Mouse (Mus musculus): Measurements from ENCODE around the gene Acot7. TPM values are rescaled to one million over a fixed set of nuclear protein-coding genes. Genes with fewer than 3 reads are reported as not detected.
A peak's percentile ranks its signal among the peaks of the same experiment; 100 is the strongest.

Acot7 gene
- total and polyA plus RNA-seq, 2 experiments from 2014 or later, result 259 to 510 TPM

GRCm38 (mm10) chr4:152274681-152275131 lies 96.8 kb downstream of the Acot7 start:
- TF ChIP-seq CTCF (IDR thresholded peaks at IDR 0.05), result no peak
- Histone ChIP-seq H3K4me2 (ENCODE audit: low read depth, low read length, poor library complexity, severe bottlenecking) (peak overlapping the region; percentile 86), H3K9ac (replicated peaks; ENCODE audit: low read length, poor library complexity, severe bottlenecking) (peak overlapping the region; percentile 79), H3K4me3 (ENCODE audit: low read depth, low read length) (peak overlapping the region; percentile 75), H3K4me1 (ENCODE audit: insufficient read depth, low read length) (peaks cover 10% of the 10 kb centered on the region; the same call in 1 of the 2 replicates), H3K9me3 (ENCODE audit: low read length) (no peaks in the 10 kb centered on the region), H3K27me3 (ENCODE audit: insufficient read depth, low read length) (peaks cover 5% of the 10 kb centered on the region; the same call in 1 of the 2 replicates), H3K27ac (ENCODE audit: low read depth, low read length) (peak overlapping the region; percentile 71), H3K36me3 (ENCODE audit: insufficient read depth, low read length) (peaks cover 13% of the 10 kb centered on the region)
- ATAC-seq (ENCODE audit: low FRiP score), result peak; percentile 42; the same call in 1 of the 2 replicates
- DNase-seq (ENCODE audit: low spot score), result peak; percentile 63
- 4% methylated on average over 20 of the region's 20 CpGs for WGBS

GRCm38 (mm10) chr4:152276389-152277347 lies 98.7 kb downstream of the Acot7 start:
- H3K4me3 ChIP-seq (ENCODE audit: low read depth, low read length), result no peak overlapping the region
- peaks cover 24% of the 10 kb centered on the region for H3K36me3 ChIP-seq (ENCODE audit: insufficient read depth, low read length)
- peaks cover 10% of the 10 kb centered on the region; the same call in 1 of the 2 replicates for H3K4me1 ChIP-seq (ENCODE audit: insufficient read depth, low read length)
- WGBS, result 55% methylated on average over 10 of the region's 10 CpGs
- H3K9ac ChIP-seq (replicated peaks; ENCODE audit: low read length, poor library complexity, severe bottlenecking), result no peak overlapping the region
- ATAC-seq (ENCODE audit: low FRiP score) (no peak), DNase-seq (ENCODE audit: low spot score) (no peak)
- H3K9me3 ChIP-seq (ENCODE audit: low read length), result no peaks in the 10 kb centered on the region
- H3K27ac ChIP-seq (ENCODE audit: low read depth, low read length), result no peak overlapping the region
- H3K4me2 ChIP-seq (ENCODE audit: low read depth, low read length, poor library complexity, severe bottlenecking), result no peak overlapping the region
- peaks cover 21% of the 10 kb centered on the region for H3K27me3 ChIP-seq (ENCODE audit: insufficient read depth, low read length)
- peak; percentile 77 for TF ChIP-seq CTCF (IDR thresholded peaks at IDR 0.05)

GRCm38 (mm10) chr4:152277916-152278315 lies 100.0 kb downstream of the Acot7 start:
- peak; percentile 33; the same call in 1 of the 2 replicates for TF ChIP-seq CTCF (IDR thresholded peaks at IDR 0.05)
- 65% methylated on average over 2 of the region's 2 CpGs for WGBS
- ATAC-seq (ENCODE audit: low FRiP score), result no peak
- Histone ChIP-seq H3K27me3 (ENCODE audit: insufficient read depth, low read length) (peaks cover 33% of the 10 kb centered on the region), H3K36me3 (ENCODE audit: insufficient read depth, low read length) (peaks cover 21% of the 10 kb centered on the region), H3K4me2 (ENCODE audit: low read depth, low read length, poor library complexity, severe bottlenecking) (no peak overlapping the region), H3K27ac (ENCODE audit: low read depth, low read length) (no peak overlapping the region), H3K4me1 (ENCODE audit: insufficient read depth, low read length) (peaks cover 10% of the 10 kb centered on the region; the same call in 1 of the 2 replicates), H3K4me3 (ENCODE audit: low read depth, low read length) (no peak overlapping the region), H3K9ac (replicated peaks; ENCODE audit: low read length, poor library complexity, severe bottlenecking) (no peak overlapping the region), H3K9me3 (ENCODE audit: low read length) (no peaks in the 10 kb centered on the region)
- no peak for DNase-seq (ENCODE audit: low spot score)

GRCm38 (mm10) chr4:152278986-152279385 lies 101.1 kb downstream of the Acot7 start:
- ATAC-seq (ENCODE audit: low FRiP score) (no peak), DNase-seq (ENCODE audit: low spot score) (peak; percentile 70)
- no peak for TF ChIP-seq CTCF (IDR thresholded peaks at IDR 0.05)
- H3K36me3 ChIP-seq (ENCODE audit: insufficient read depth, low read length), result peaks cover 21% of the 10 kb centered on the region
- no peak overlapping the region for H3K27ac ChIP-seq (ENCODE audit: low read depth, low read length)
- H3K4me3 ChIP-seq (ENCODE audit: low read depth, low read length), result no peak overlapping the region
- H3K4me1 ChIP-seq (ENCODE audit: insufficient read depth, low read length), result peaks cover 4% of the 10 kb centered on the region; the same call in 1 of the 2 replicates
- H3K9me3 ChIP-seq (ENCODE audit: low read length), result no peaks in the 10 kb centered on the region
- 85% methylated on average over 23 of the region's 23 CpGs for WGBS
- H3K27me3 ChIP-seq (ENCODE audit: insufficient read depth, low read length), result peaks cover 37% of the 10 kb centered on the region
- H3K9ac ChIP-seq (replicated peaks; ENCODE audit: low read length, poor library complexity, severe bottlenecking), result no peak overlapping the region
- H3K4me2 ChIP-seq (ENCODE audit: low read depth, low read length, poor library complexity, severe bottlenecking), result no peak overlapping the region

- WGBS, result 68% methylated on average over 15 of the region's 15 CpGs
- H3K4me3 ChIP-seq (ENCODE audit: low read depth, low read length), result no peak overlapping the region
- H3K27me3 ChIP-seq (ENCODE audit: insufficient read depth, low read length), result peaks cover 51% of the 10 kb centered on the region
- ATAC-seq (ENCODE audit: low FRiP score) (no peak), DNase-seq (ENCODE audit: low spot score) (no peak)
- peaks cover 5% of the 10 kb centered on the region; the same call in 1 of the 2 replicates for H3K4me1 ChIP-seq (ENCODE audit: insufficient read depth, low read length)
- no peak overlapping the region for H3K9ac ChIP-seq (replicated peaks; ENCODE audit: low read length, poor library complexity, severe bottlenecking)
- H3K9me3 ChIP-seq (ENCODE audit: low read length), result no peaks in the 10 kb centered on the region
- peaks cover 21% of the 10 kb centered on the region for H3K36me3 ChIP-seq (ENCODE audit: insufficient read depth, low read length)
- no peak for TF ChIP-seq CTCF (IDR thresholded peaks at IDR 0.05)
- H3K27ac ChIP-seq (ENCODE audit: low read depth, low read length), result no peak overlapping the region
- H3K4me2 ChIP-seq (ENCODE audit: low read depth, low read length, poor library complexity, severe bottlenecking), result no peak overlapping the region
Measured at GRCm38 (mm10) chr4:152281601-152282000, 103.7 kb downstream of the Acot7 start.

- no peaks in the 10 kb centered on the region for H3K9me3 ChIP-seq (ENCODE audit: low read length)
- H3K4me2 ChIP-seq (ENCODE audit: low read depth, low read length, poor library complexity, severe bottlenecking), result peak overlapping the region; percentile 49
- TF ChIP-seq CTCF (IDR thresholded peaks at IDR 0.05), result no peak
- peak overlapping the region; percentile 35 for H3K4me3 ChIP-seq (ENCODE audit: low read depth, low read length)
- no peak for DNase-seq (ENCODE audit: low spot score)
- peaks cover 21% of the 10 kb centered on the region for H3K36me3 ChIP-seq (ENCODE audit: insufficient read depth, low read length)
- H3K27me3 ChIP-seq (ENCODE audit: insufficient read depth, low read length), result peaks cover 57% of the 10 kb centered on the region
- peaks cover 9% of the 10 kb centered on the region; the same call in 1 of the 2 replicates for H3K4me1 ChIP-seq (ENCODE audit: insufficient read depth, low read length)
- peak overlapping the region; percentile 44; the same call in 1 of the 2 replicates for H3K9ac ChIP-seq (replicated peaks; ENCODE audit: low read length, poor library complexity, severe bottlenecking)
- no peak overlapping the region for H3K27ac ChIP-seq (ENCODE audit: low read depth, low read length)
- whole genome bisulfite sequencing, result 21% methylated on average over 28 of the region's 34 CpGs
- no peak for ATAC-seq (ENCODE audit: low FRiP score)
Measured at GRCm38 (mm10) chr4:152282721-152283120, 104.8 kb downstream of the Acot7 start.
